Mouse (Mus musculus): ENCODE data around the gene Cyp26b1.
"Not testable (repeated sequence)": the region's sequence is repeated elsewhere in the genome, so short reads cannot be mapped to it uniquely, and the experiment has no call there.

The Cyp26b1 gene

GRCm38 (mm10) chr6:84593693-84594092 is at the start of gene Cyp26b1:
TSS of gene Cyp26b1 (minus strand) at chr6:84593908.
- no peak for DNase-seq (ENCODE audit: low spot score in 2 of 2)

GRCm38 (mm10) chr6:84641062-84641431 is 47.3 kb upstream of the Cyp26b1 start:
- DNase-seq (ENCODE audit: low spot score in 2 of 2): no peak

- no peak for DNase-seq (ENCODE audit: low spot score in 2 of 2)
Measured at GRCm38 (mm10) chr6:84640324-84641061, 46.8 kb upstream of the Cyp26b1 start.

GRCm38 (mm10) chr6:84638206-84638605 is 44.5 kb upstream of the Cyp26b1 start:
- no peak for DNase-seq (ENCODE audit: low spot score in 2 of 2)

- DNase-seq (ENCODE audit: low spot score in 2 of 2): no peak
Measured at GRCm38 (mm10) chr6:84631588-84631987, 37.9 kb upstream of the Cyp26b1 start.

GRCm38 (mm10) chr6:84630276-84630675 is 36.6 kb upstream of the Cyp26b1 start:
- DNase-seq (ENCODE audit: low spot score in 2 of 2): no peak

- DNase-seq (ENCODE audit: low spot score in 2 of 2): no peak
Measured at GRCm38 (mm10) chr6:84628831-84629230, 35.1 kb upstream of the Cyp26b1 start.

GRCm38 (mm10) chr6:84626398-84626797 is 32.7 kb upstream of the Cyp26b1 start:
- no peak for DNase-seq (ENCODE audit: low spot score in 2 of 2)

GRCm38 (mm10) chr6:84619166-84619565 is 25.5 kb upstream of the Cyp26b1 start:
- DNase-seq (ENCODE audit: low spot score in 2 of 2): no peak

- peak; percentile 35 to 41 for DNase-seq (ENCODE audit: low spot score in 2 of 2)
Measured at GRCm38 (mm10) chr6:84617051-84617450, 23.3 kb upstream of the Cyp26b1 start.

GRCm38 (mm10) chr6:84616586-84616985 is 22.9 kb upstream of the Cyp26b1 start:
- DNase-seq (ENCODE audit: low spot score in 2 of 2): no peak

- no peak for DNase-seq (ENCODE audit: low spot score in 2 of 2)
Measured at GRCm38 (mm10) chr6:84613561-84613960, 19.9 kb upstream of the Cyp26b1 start.

- no peak for DNase-seq (ENCODE audit: low spot score in 2 of 2)
Measured at GRCm38 (mm10) chr6:84601136-84601889, 7.6 kb upstream of the Cyp26b1 start.

- not testable (repeated sequence) for DNase-seq (ENCODE audit: low spot score in 2 of 2)
Measured at GRCm38 (mm10) chr6:84599296-84599695, 5.6 kb upstream of the Cyp26b1 start.

GRCm38 (mm10) chr6:84598725-84599124 is 5.0 kb upstream of the Cyp26b1 start:
- no peak for DNase-seq (ENCODE audit: low spot score in 2 of 2)

GRCm38 (mm10) chr6:84594626-84595025 is 918 bp upstream of the Cyp26b1 start:
- no peak for DNase-seq (ENCODE audit: low spot score in 2 of 2)

GRCm38 (mm10) chr6:84590961-84591745 is 2.6 kb downstream of the Cyp26b1 start:
- DNase-seq (ENCODE audit: low spot score in 2 of 2): no peak

GRCm38 (mm10) chr6:84589742-84590686 is 3.7 kb downstream of the Cyp26b1 start:
- DNase-seq (ENCODE audit: low spot score in 2 of 2): peak; percentile 27 to 77

GRCm38 (mm10) chr6:84588895-84589652 is 4.6 kb downstream of the Cyp26b1 start:
- DNase-seq (ENCODE audit: low spot score in 2 of 2): no peak

GRCm38 (mm10) chr6:84588221-84588894 is 5.3 kb downstream of the Cyp26b1 start:
- DNase-seq (ENCODE audit: low spot score in 2 of 2): no peak

Data from thymus, postnatal 10 days (tissue).